Mouse (Mus musculus): ENCODE results near the gene Mgst2.
A peak's percentile ranks its signal among the peaks of the same experiment; 100 is the strongest.

Gene Mgst2

GRCm38 (mm10) chr3:51660060-51660459 lies at the start of gene Mgst2:
Mgst2 (plus strand) TSS chr3:51660360.
- DNase-seq (ENCODE audit: low spot score) = no peak

- peak; percentile 63 for DNase-seq (ENCODE audit: low spot score)
These were observed 48.2 kb upstream of the Mgst2 start for GRCm38 (mm10) chr3:51611972-51612371.

- no peak for DNase-seq (ENCODE audit: low spot score)
These were observed 47.5 kb upstream of the Mgst2 start for GRCm38 (mm10) chr3:51612398-51613356.

GRCm38 (mm10) chr3:51614278-51614677 lies 45.9 kb upstream of the Mgst2 start:
- DNase-seq (ENCODE audit: low spot score) = no peak

GRCm38 (mm10) chr3:51623956-51624355 lies 36.2 kb upstream of the Mgst2 start:
- no peak for DNase-seq (ENCODE audit: low spot score)

GRCm38 (mm10) chr3:51627741-51628140 lies 32.4 kb upstream of the Mgst2 start:
- no peak for DNase-seq (ENCODE audit: low spot score)

GRCm38 (mm10) chr3:51628977-51629376 lies 31.2 kb upstream of the Mgst2 start:
- DNase-seq (ENCODE audit: low spot score) = no peak

GRCm38 (mm10) chr3:51630746-51631145 lies 29.4 kb upstream of the Mgst2 start:
- DNase-seq (ENCODE audit: low spot score) = no peak

- DNase-seq (ENCODE audit: low spot score) = no peak
These were observed 28.2 kb upstream of the Mgst2 start for GRCm38 (mm10) chr3:51631971-51632370.

GRCm38 (mm10) chr3:51634451-51634850 lies 25.7 kb upstream of the Mgst2 start:
- DNase-seq (ENCODE audit: low spot score) = no peak

- no peak for DNase-seq (ENCODE audit: low spot score)
These were observed 24.2 kb upstream of the Mgst2 start for GRCm38 (mm10) chr3:51635960-51636359.

- no peak for DNase-seq (ENCODE audit: low spot score)
These were observed 23.5 kb upstream of the Mgst2 start for GRCm38 (mm10) chr3:51636700-51637099.

GRCm38 (mm10) chr3:51637326-51637725 lies 22.8 kb upstream of the Mgst2 start:
- DNase-seq (ENCODE audit: low spot score) = no peak

GRCm38 (mm10) chr3:51638260-51638659 lies 21.9 kb upstream of the Mgst2 start:
- no peak for DNase-seq (ENCODE audit: low spot score)

GRCm38 (mm10) chr3:51645484-51645883 lies 14.7 kb upstream of the Mgst2 start:
- no peak for DNase-seq (ENCODE audit: low spot score)

GRCm38 (mm10) chr3:51646301-51646700 lies 13.9 kb upstream of the Mgst2 start:
- DNase-seq (ENCODE audit: low spot score) = no peak

GRCm38 (mm10) chr3:51647356-51647755 lies 12.8 kb upstream of the Mgst2 start:
- DNase-seq (ENCODE audit: low spot score) = peak; percentile 61

GRCm38 (mm10) chr3:51648037-51648664 lies 12.0 kb upstream of the Mgst2 start:
- DNase-seq (ENCODE audit: low spot score) = peak; percentile 90

- no peak for DNase-seq (ENCODE audit: low spot score)
These were observed 10.7 kb upstream of the Mgst2 start for GRCm38 (mm10) chr3:51649426-51649825.

GRCm38 (mm10) chr3:51649986-51650385 lies 10.2 kb upstream of the Mgst2 start:
- DNase-seq (ENCODE audit: low spot score) = no peak

- peak; percentile 48 for DNase-seq (ENCODE audit: low spot score)
These were observed 9.0 kb upstream of the Mgst2 start for GRCm38 (mm10) chr3:51651149-51651548.

GRCm38 (mm10) chr3:51652292-51652691 lies 7.9 kb upstream of the Mgst2 start:
- DNase-seq (ENCODE audit: low spot score) = peak; percentile 91

- peak; percentile 61 for DNase-seq (ENCODE audit: low spot score)
These were observed 7.5 kb upstream of the Mgst2 start for GRCm38 (mm10) chr3:51652701-51653100.

All from retina, embryonic 14.5 days (tissue).